Mouse (Mus musculus): ENCODE data around the gene Ube2r2. TPM values are rescaled to one million over a fixed set of nuclear protein-coding genes. Genes with fewer than 3 reads are reported as not detected.
A peak's percentile ranks its signal among the peaks of the same experiment; 100 is the strongest.

Ube2r2 gene
- polyA plus RNA-seq (2015; fragmentation: Nextera tagmentation; extraction: Ambion mirVana) = 46.4 and 52.2 TPM in 2 replicates

DNA sequence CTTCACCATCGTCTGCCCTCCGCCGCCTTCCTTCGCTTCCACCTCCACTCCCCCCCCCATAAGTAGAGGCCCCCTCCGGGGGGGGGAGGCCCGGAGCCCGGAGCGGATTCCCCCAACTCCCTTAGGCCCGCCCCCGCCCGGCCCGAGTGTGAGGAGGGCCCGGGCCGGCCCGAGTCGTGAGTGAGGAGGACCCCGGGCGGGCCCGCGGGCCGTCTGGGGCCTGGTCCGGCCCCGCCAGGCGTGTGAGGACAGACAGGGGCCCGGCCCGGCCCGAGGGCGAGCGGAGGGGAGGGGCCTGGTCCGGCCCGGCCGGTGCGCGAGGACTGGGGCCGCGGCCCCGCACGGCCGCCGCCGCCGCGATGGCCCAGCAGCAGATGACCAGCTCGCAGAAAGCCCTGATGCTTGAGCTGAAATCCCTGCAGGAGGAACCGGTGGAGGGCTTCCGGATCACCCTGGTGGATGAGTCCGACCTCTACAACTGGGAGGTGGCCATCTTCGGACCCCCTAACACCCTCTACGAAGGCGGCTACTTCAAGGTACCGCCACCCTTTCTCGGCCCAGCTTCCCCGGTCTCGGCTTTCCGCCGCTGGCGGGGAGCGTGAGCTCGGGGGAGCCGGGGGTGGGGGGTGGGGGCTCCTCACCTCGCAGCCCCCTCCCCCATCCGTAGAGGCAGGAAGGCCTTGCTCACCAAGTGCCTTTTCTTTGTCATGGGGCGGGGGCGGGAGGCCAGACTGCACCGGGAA is at the start of gene Ube2r2:
TSS of gene Ube2r2 (plus strand) at position 33 of the 743 bp plus-strand sequence.
- Histone ChIP-seq H3K36me3 (peaks cover 6% of the 10 kb centered on the region), H3K4me2 (peak within 1 kb of the TSS; percentile 74), H3K9ac (replicated peaks) (peak within 1 kb of the TSS; percentile 91), H3K4me1 (peaks cover 27% of the 10 kb centered on the region), H3K27ac (replicated peaks) (peak within 1 kb of the TSS; percentile 96), H3K27me3 (replicated peaks) (no peaks in the 10 kb centered on the region), H3K9me3 (replicated peaks) (no peaks in the 10 kb centered on the region), H3K4me3 (replicated peaks) (peak within 1 kb of the TSS; percentile 81)
- ATAC-seq (ENCODE audit: low FRiP score) = peak; percentile 84
- WGBS = under 1% methylated on average over 44 of the region's 65 CpGs

DNA sequence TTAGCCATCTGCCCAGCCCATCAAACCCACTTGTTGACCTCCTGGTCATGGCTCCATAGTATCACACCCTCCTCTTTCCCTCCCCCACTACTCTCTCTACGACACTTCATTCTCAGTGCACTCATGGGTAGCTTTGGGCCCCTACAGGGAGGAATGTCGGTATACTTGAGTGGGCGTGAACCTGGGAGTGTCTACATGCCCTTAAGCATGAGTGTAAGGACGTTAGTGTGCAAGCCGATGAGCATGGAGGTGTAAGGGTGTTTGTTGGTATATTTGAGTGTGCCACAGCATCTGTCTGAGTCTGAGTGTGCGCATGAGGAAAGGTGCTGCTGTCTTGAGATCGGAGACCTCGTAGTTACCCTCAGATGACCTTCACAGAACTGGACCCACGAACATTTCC is 48.6 kb upstream of the Ube2r2 start:
- H3K4me2 ChIP-seq = no peak overlapping the region
- no peaks in the 10 kb centered on the region for H3K27me3 ChIP-seq (replicated peaks)
- H3K27ac ChIP-seq (replicated peaks) = no peak overlapping the region
- no peak overlapping the region for H3K9ac ChIP-seq (replicated peaks)
- no peaks in the 10 kb centered on the region for H3K36me3 ChIP-seq
- H3K4me1 ChIP-seq = no peaks in the 10 kb centered on the region
- 82% methylated on average over 9 of the region's 9 CpGs for WGBS
- no peak overlapping the region for H3K4me3 ChIP-seq (replicated peaks)
- ATAC-seq (ENCODE audit: low FRiP score) = no peak
- no peaks in the 10 kb centered on the region for H3K9me3 ChIP-seq (replicated peaks)

DNA sequence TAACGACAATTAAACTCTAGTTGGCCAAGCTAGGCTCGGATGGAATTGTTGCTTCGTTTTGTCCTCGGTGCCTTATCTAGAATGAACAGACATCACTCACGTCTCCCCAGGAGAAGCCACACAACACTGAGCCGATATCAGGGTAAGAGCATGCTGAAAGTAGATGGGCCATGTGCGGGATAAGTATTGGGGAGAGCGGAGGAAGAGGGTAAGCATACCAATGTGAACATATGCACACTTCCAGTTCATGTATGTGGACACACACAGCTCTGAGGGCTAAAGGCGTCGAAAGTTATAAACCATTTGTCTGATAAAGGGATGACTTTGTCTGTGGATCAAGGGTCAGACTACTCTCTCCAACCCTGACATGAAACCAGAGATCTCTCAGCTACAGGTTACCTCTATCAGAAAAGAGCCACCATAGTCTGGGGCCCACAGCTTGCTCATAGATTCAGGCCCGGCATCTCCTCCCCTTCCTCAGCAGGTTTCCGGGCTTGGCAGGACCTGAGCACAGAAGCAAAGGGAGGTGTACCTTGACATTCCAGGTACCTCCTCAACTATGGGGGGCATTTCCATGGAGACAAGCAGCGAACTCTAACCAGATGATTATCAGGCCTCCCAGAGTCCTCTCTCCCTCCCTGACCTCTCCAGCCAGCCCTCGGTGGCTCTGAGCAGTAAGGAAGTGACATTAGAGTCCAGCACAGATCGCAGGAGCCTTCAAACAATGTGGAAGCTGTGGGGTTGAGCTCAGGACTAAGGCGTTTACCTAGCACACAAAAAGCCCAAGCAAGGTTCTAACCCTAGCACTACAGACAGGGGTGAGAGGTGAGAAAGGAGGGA is 47.9 kb upstream of the Ube2r2 start:
- H3K4me1 ChIP-seq = no peaks in the 10 kb centered on the region
- WGBS = 88% methylated on average over 16 of the region's 16 CpGs
- ATAC-seq (ENCODE audit: low FRiP score) = no peak
- H3K36me3 ChIP-seq = no peaks in the 10 kb centered on the region
- no peak overlapping the region for H3K4me2 ChIP-seq
- H3K27me3 ChIP-seq (replicated peaks) = no peaks in the 10 kb centered on the region
- no peak overlapping the region for H3K27ac ChIP-seq (replicated peaks)
- no peaks in the 10 kb centered on the region for H3K9me3 ChIP-seq (replicated peaks)
- H3K9ac ChIP-seq (replicated peaks) = no peak overlapping the region
- H3K4me3 ChIP-seq (replicated peaks) = no peak overlapping the region

DNA sequence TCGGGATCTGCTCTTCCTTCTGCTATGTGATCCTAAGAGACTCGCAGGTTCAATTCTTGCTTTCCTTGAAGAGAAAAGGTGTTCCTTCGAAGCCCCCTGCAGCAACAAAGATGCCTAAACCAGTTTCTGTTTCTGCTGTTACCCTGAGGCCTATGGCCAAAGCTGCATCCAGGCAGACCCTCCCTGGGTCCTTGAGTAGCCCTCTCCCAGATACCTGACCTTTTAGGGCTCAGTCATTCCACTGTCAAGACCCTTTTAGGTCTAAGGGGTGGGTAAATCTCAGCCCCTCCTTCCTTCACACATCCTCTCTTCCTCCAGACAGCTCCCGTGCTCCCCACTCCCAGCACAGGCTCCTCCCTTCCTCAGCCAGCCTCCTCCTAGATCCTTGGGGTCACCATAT is 46.4 kb upstream of the Ube2r2 start:
- H3K36me3 ChIP-seq = no peaks in the 10 kb centered on the region
- no peak overlapping the region for H3K9ac ChIP-seq (replicated peaks)
- no peak overlapping the region for H3K4me2 ChIP-seq
- no peak overlapping the region for H3K4me3 ChIP-seq (replicated peaks)
- no peak overlapping the region for H3K27ac ChIP-seq (replicated peaks)
- 82% methylated on average over 4 of the region's 4 CpGs for WGBS
- no peaks in the 10 kb centered on the region for H3K4me1 ChIP-seq
- H3K27me3 ChIP-seq (replicated peaks) = no peaks in the 10 kb centered on the region
- no peak for ATAC-seq (ENCODE audit: low FRiP score)
- H3K9me3 ChIP-seq (replicated peaks) = no peaks in the 10 kb centered on the region

DNA sequence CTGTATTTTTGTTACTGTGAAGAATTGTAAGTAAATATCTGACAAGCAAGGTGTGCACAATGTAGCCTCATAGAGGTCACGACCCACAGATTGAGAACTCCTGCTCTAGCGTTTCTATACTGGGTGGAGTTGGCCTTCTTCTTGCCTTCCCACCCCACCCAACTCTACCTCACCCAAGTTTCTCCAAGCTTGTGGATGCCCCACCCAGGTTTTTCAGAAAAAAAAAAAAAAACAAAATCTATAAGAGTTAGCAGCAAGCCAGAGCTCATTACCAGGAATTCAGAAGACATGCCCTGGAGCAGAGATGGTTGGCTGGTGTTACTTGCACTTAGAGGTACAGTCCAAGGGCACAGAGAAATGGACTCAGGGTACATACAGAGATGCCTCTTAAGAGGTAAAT is 45.8 kb upstream of the Ube2r2 start:
- H3K4me1 ChIP-seq = no peaks in the 10 kb centered on the region
- H3K9me3 ChIP-seq (replicated peaks) = no peaks in the 10 kb centered on the region
- 89% methylated on average over 2 of the region's 2 CpGs for WGBS
- no peaks in the 10 kb centered on the region for H3K27me3 ChIP-seq (replicated peaks)
- ATAC-seq (ENCODE audit: low FRiP score) = no peak
- H3K4me3 ChIP-seq (replicated peaks) = no peak overlapping the region
- no peak overlapping the region for H3K4me2 ChIP-seq
- H3K27ac ChIP-seq (replicated peaks) = no peak overlapping the region
- no peaks in the 10 kb centered on the region for H3K36me3 ChIP-seq
- no peak overlapping the region for H3K9ac ChIP-seq (replicated peaks)

DNA sequence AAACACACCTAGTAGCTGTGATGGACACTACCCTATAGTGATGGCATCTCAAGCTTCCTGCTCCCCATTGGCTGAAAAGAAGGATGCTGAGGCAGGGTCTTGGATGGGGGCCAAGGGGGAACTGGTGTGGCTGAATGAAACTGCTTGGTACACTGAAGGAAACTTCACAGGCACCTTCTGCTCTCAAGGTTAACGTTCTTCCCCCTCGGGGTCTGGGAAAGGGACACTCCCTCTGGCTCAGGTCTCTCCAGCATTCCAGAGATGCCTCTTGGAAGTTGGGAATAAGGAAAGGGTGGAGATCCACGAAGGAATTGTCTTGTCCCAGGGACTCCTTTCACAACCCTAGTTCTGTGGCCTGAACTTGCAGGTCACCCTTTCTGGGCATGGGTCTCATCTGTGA is 44.2 kb upstream of the Ube2r2 start:
- no peak for ATAC-seq (ENCODE audit: low FRiP score)
- Histone ChIP-seq H3K4me3 (replicated peaks) (no peak overlapping the region), H3K36me3 (no peaks in the 10 kb centered on the region), H3K4me1 (no peaks in the 10 kb centered on the region), H3K27me3 (replicated peaks) (peaks cover 9% of the 10 kb centered on the region), H3K27ac (replicated peaks) (no peak overlapping the region), H3K4me2 (no peak overlapping the region), H3K9ac (replicated peaks) (no peak overlapping the region), H3K9me3 (replicated peaks) (no peaks in the 10 kb centered on the region)
- WGBS = 66% methylated on average over 3 of the region's 3 CpGs

DNA sequence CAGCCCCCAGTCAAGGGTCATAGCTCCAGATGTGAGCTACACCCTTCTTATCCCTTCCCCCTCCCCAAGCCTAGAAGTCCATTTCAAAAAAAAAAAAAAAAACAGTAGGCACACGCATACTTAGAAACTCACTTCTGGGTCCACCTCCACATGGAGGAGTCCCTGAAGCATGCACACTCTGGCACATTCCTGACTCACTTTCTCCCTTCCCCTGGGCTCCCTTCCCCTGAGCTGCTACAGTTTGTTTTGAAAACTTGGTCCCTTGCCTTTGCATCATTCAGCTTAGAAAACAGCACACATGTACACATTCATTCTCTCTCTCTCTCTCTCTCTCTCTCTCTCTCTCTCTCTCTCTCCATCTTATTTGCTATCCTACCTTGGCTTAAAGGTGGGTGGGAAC is 42.6 kb upstream of the Ube2r2 start:
- no peak overlapping the region for H3K4me2 ChIP-seq
- H3K27ac ChIP-seq (replicated peaks) = no peak overlapping the region
- H3K36me3 ChIP-seq = no peaks in the 10 kb centered on the region
- no peak for ATAC-seq (ENCODE audit: low FRiP score)
- H3K4me1 ChIP-seq = peaks cover 5% of the 10 kb centered on the region
- WGBS = 95% methylated on average over 1 of the region's 1 CpGs
- peaks cover 25% of the 10 kb centered on the region for H3K27me3 ChIP-seq (replicated peaks)
- H3K9me3 ChIP-seq (replicated peaks) = no peaks in the 10 kb centered on the region
- no peak overlapping the region for H3K9ac ChIP-seq (replicated peaks)
- no peak overlapping the region for H3K4me3 ChIP-seq (replicated peaks)

DNA sequence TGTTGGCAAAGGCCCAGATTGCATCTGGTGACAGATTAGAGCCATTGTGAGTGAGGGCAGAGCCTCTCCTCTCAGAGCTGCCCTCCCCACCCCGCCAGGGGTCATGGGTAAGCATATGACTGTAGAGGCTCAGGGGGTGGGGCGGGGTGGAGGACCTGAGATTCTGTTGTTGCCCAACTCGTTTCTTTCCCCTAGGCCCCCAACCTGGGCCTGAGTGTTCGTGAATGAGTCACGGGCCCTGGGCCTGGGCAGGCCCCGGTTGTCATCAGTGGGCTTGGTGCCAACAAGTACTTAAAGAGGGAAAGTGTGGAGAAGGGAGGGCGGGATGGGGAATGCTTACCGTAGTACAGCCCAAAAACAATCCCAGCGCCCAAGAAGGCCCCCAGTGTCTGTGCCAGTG is 41.2 kb upstream of the Ube2r2 start:
- peaks cover 36% of the 10 kb centered on the region for H3K27me3 ChIP-seq (replicated peaks)
- H3K9me3 ChIP-seq (replicated peaks) = no peaks in the 10 kb centered on the region
- no peak overlapping the region for H3K4me2 ChIP-seq
- H3K4me3 ChIP-seq (replicated peaks) = no peak overlapping the region
- ATAC-seq (ENCODE audit: low FRiP score) = no peak
- no peak overlapping the region for H3K27ac ChIP-seq (replicated peaks)
- 66% methylated on average over 9 of the region's 9 CpGs for WGBS
- H3K36me3 ChIP-seq = no peaks in the 10 kb centered on the region
- no peak overlapping the region for H3K9ac ChIP-seq (replicated peaks)
- H3K4me1 ChIP-seq = peaks cover 14% of the 10 kb centered on the region

DNA sequence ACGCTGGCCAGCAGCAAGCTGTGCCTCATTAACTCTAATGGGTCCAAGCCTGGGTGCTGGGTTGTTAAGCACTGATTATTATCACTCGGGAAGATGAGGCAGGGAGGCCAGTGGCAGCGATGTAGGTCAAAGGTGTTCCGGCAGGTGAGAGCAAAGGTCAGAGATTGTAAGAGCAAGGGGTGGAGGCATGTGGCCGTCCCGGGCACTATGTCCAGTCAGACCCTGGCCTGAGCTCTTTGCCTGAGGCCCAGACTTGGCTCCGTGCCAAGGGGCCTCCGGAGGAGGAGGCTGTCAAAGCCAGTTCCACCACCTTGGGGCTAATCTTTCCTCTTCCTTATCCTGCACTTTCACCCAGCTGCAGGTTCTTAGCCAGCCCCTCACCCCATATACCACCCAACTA is 39.4 kb upstream of the Ube2r2 start:
- H3K4me1 ChIP-seq = peaks cover 14% of the 10 kb centered on the region
- no peak overlapping the region for H3K27ac ChIP-seq (replicated peaks)
- no peaks in the 10 kb centered on the region for H3K9me3 ChIP-seq (replicated peaks)
- WGBS = 71% methylated on average over 8 of the region's 8 CpGs
- no peaks in the 10 kb centered on the region for H3K36me3 ChIP-seq
- no peak overlapping the region for H3K9ac ChIP-seq (replicated peaks)
- ATAC-seq (ENCODE audit: low FRiP score) = no peak
- no peak overlapping the region for H3K4me3 ChIP-seq (replicated peaks)
- no peak overlapping the region for H3K4me2 ChIP-seq
- H3K27me3 ChIP-seq (replicated peaks) = peaks cover 39% of the 10 kb centered on the region

DNA sequence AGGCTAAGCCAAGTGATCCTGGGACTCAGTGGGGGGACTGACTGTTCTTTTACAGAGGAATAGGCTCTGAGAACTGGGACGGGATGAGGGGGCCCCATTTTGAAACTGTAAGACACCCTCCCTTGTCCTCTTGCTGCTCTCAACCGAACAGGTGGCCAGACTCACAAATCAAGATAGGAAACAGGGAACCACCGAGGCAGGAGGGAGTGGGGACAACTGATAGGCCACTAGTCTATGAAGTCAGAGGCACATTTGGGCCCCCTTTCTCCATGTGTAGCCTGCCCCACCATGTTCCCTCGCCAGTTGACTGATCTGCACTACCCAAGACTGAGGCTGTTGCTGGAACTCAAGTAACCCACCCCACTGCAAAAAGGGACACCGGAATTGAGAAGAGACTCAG is 38.7 kb upstream of the Ube2r2 start:
- no peaks in the 10 kb centered on the region for H3K36me3 ChIP-seq
- H3K4me3 ChIP-seq (replicated peaks) = no peak overlapping the region
- ATAC-seq (ENCODE audit: low FRiP score) = no peak
- WGBS = 81% methylated on average over 5 of the region's 5 CpGs
- no peak overlapping the region for H3K4me2 ChIP-seq
- no peak overlapping the region for H3K9ac ChIP-seq (replicated peaks)
- peaks cover 39% of the 10 kb centered on the region for H3K27me3 ChIP-seq (replicated peaks)
- H3K4me1 ChIP-seq = peaks cover 14% of the 10 kb centered on the region
- H3K9me3 ChIP-seq (replicated peaks) = no peaks in the 10 kb centered on the region
- H3K27ac ChIP-seq (replicated peaks) = no peak overlapping the region

DNA sequence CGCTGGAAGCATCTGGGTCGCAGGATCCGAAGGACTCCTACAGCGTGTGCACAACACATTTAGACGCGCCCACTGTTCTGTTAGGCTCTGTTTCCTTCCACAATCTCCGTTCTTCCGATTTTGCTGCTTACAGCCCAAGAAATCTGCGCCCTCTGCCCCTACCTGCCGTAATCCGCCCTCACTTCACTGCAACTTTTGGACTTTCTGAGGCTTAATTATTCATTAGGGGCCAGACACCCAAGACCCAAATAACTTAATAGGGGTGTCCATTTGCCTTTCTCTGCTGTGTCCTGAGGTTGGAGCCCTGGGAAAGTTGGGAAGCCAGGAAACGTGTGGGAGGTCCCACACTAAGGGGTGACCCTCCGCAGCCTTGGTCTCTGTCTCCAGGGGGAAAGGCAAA is 38.2 kb upstream of the Ube2r2 start:
- Histone ChIP-seq H3K36me3 (no peaks in the 10 kb centered on the region), H3K9me3 (replicated peaks) (no peaks in the 10 kb centered on the region), H3K4me1 (peaks cover 14% of the 10 kb centered on the region), H3K27ac (replicated peaks) (no peak overlapping the region), H3K4me2 (peak overlapping the region; percentile 99), H3K4me3 (replicated peaks) (no peak overlapping the region; the same call in 1 of the 2 replicates), H3K9ac (replicated peaks) (no peak overlapping the region), H3K27me3 (replicated peaks) (peaks cover 39% of the 10 kb centered on the region)
- no peak for ATAC-seq (ENCODE audit: low FRiP score)
- 39% methylated on average over 13 of the region's 13 CpGs for WGBS
